Mouse (Mus musculus) stomach, postnatal 0 days (tissue): Measurements from ENCODE around the gene Ctrb1. TPM values are rescaled to one million over a fixed set of nuclear protein-coding genes. Genes with fewer than 3 reads are reported as not detected.

Experiments used
- ATAC-seq: fragments of 200-750 bp; cut with Nextera tagmentation; 2 replicates; pipeline ENCODE4 v1.8.0; 2017; ENCODE audit not compliant: low FRiP score, low TSS enrichment
- DNase-seq: peaks from one replicate; pipeline ENCODE4 v3.0.0-alpha.2; 2016; ENCODE audit warnings: low spot score
- H3K27ac ChIP-seq: fragments of 300-500 bp; sonication (generic); replicated peaks from 2 replicates; pipeline ENCODE4 v1.5.1; 2014; ENCODE audit warnings: mild to moderate bottlenecking, control low read depth
- H3K27me3 ChIP-seq: fragments of 300-500 bp; sonication (generic); 2 replicates; pipeline ENCODE4 v1.6.1; 2014; ENCODE audit warnings: low read length; ENCODE audit not compliant: control insufficient read depth, insufficient read depth
- H3K36me3 ChIP-seq: fragments of 300-500 bp; sonication (generic); 2 replicates; pipeline ENCODE4 v1.6.1; 2014; ENCODE audit warnings: low read length, mixed read lengths; ENCODE audit not compliant: control insufficient read depth, insufficient read depth
- H3K4me1 ChIP-seq: fragments of 300-500 bp; sonication (generic); replicated peaks from 2 replicates; pipeline ENCODE4 v1.6.1; 2014; ENCODE audit warnings: antibody characterized with exemption; ENCODE audit not compliant: control insufficient read depth, insufficient read depth
- H3K4me2 ChIP-seq: fragments of 300-500 bp; sonication (generic); replicated peaks from 2 replicates; pipeline ENCODE4 v1.6.1; 2014; ENCODE audit warnings: low read depth, mild to moderate bottlenecking, control low read depth, moderate library complexity
- H3K4me3 ChIP-seq: fragments of 300-500 bp; sonication (generic); 2 replicates; pipeline ENCODE4 v1.5.1; 2014; ENCODE audit warnings: low read depth, low read length, control low read depth
- H3K9ac ChIP-seq: fragments of 300-500 bp; sonication (generic); 2 replicates; pipeline ENCODE4 v1.6.1; 2014; ENCODE audit warnings: mild to moderate bottlenecking, low read length, control low read depth, mixed read lengths
- H3K9me3 ChIP-seq: fragments of 300-500 bp; sonication (generic); 2 replicates; pipeline ENCODE4 v1.6.1; 2016; ENCODE audit warnings: low read length; ENCODE audit not compliant: control insufficient read depth
- CTCF ChIP-seq: IDR thresholded peaks from 2 replicates; pipeline ENCODE4 v1.5.1; 2016; ENCODE audit warnings: antibody characterized with exemption, low read depth, mild to moderate bottlenecking, moderate library complexity
- EP300 ChIP-seq: optimal IDR thresholded peaks from 2 replicates; pipeline ENCODE3; 2016; ENCODE audit warnings: antibody characterized with exemption
- WGBS: fragments of 180-500 bp; shearing (Covaris S2); extraction: QIAGEN DNeasy Blood & Tissue Kit; methylation state at CpG from one replicate; pipeline ENCODE4 v1.1.7; 2014; 5-methylcytosine and 5-hydroxymethylcytosine counted together
- polyA plus RNA-seq: library from polyadenylated mRNA; unstranded; fragments of >200 nt; fragmentation: Nextera tagmentation; extraction: Ambion mirVana; gene quantifications from 2 replicates; pipeline ENCODE4 v1.2.1, GENCODE M21; 2015

The Ctrb1 gene
- polyA plus RNA-seq, 1 experiment from 2014 or later = 24.1 TPM

DNA sequence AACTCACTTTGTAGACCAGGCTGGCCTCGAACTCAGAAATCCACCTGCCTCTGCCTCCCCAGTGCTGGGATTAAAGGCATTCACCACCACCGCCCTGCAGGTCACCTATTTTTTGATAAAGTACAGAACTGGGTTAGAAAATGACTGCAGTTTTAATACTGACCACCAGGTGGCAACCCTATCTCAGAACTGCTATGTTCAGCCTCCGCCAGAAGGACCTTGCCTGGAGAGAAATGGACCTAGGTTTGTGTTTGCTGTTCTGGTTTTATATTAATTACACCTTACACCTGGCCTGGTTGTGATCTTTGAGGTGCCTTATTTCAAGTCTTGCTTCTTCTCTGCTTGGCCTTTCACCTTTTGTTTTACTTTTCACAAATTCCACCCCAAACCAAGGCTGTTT, 12.7 kb downstream of the Ctrb1 start:
- H3K9ac ChIP-seq = no peak overlapping the region
- no peak overlapping the region for H3K4me3 ChIP-seq
- TF ChIP-seq CTCF (peak; percentile 87), EP300 (no peak)
- 16% methylated on average over 3 of the region's 3 CpGs for WGBS
- no peak overlapping the region for H3K4me2 ChIP-seq
- no peak overlapping the region for H3K27ac ChIP-seq
- H3K27me3 ChIP-seq = no peaks in the 10 kb centered on the region
- DNase-seq (peak; percentile 57), ATAC-seq (peak; percentile 44; the same call in 1 of the 2 replicates)
- H3K36me3 ChIP-seq = no peaks in the 10 kb centered on the region
- H3K9me3 ChIP-seq = no peaks in the 10 kb centered on the region
- H3K4me1 ChIP-seq = no peaks in the 10 kb centered on the region

- Histone ChIP-seq H3K9ac (no peak overlapping the region), H3K27me3 (no peaks in the 10 kb centered on the region), H3K9me3 (no peaks in the 10 kb centered on the region), H3K36me3 (no peaks in the 10 kb centered on the region), H3K4me3 (no peak overlapping the region), H3K4me2 (no peak overlapping the region), H3K4me1 (no peaks in the 10 kb centered on the region), H3K27ac (no peak overlapping the region)
- no peak for DNase-seq
- ATAC-seq = no peak
- 77% methylated on average over 8 of the region's 8 CpGs for WGBS
- TF ChIP-seq CTCF (peak; percentile 62), EP300 (no peak)
Measured at GRCm38 (mm10) chr8:111676237-111676636, 14.6 kb downstream of the Ctrb1 start.

GRCm38 (mm10) chr8:111666751-111667150, 24.1 kb downstream of the Ctrb1 start:
- DNase-seq = no peak
- H3K36me3 ChIP-seq = peaks cover 16% of the 10 kb centered on the region
- H3K4me2 ChIP-seq = no peak overlapping the region
- ATAC-seq = no peak
- H3K4me1 ChIP-seq = no peaks in the 10 kb centered on the region
- no peak overlapping the region for H3K27ac ChIP-seq
- no peaks in the 10 kb centered on the region for H3K27me3 ChIP-seq
- TF ChIP-seq CTCF (no peak), EP300 (no peak)
- no peak overlapping the region for H3K4me3 ChIP-seq
- no peak overlapping the region for H3K9ac ChIP-seq
- 84% methylated on average over 2 of the region's 2 CpGs for WGBS
- no peaks in the 10 kb centered on the region for H3K9me3 ChIP-seq

- Histone ChIP-seq H3K36me3 (peaks cover 3% of the 10 kb centered on the region; the same call in 1 of the 2 replicates), H3K4me1 (no peaks in the 10 kb centered on the region), H3K4me3 (no peak overlapping the region), H3K27me3 (no peaks in the 10 kb centered on the region), H3K4me2 (no peak overlapping the region), H3K9me3 (no peaks in the 10 kb centered on the region), H3K9ac (no peak overlapping the region), H3K27ac (no peak overlapping the region)
- DNase-seq (peak; percentile 88), ATAC-seq (peak; percentile 72; the same call in 1 of the 2 replicates)
- TF ChIP-seq EP300 = no peak
- peak; percentile 92 for TF ChIP-seq CTCF
- 84% methylated on average over 3 of the region's 3 CpGs for WGBS
Measured at GRCm38 (mm10) chr8:111662473-111662872, 28.3 kb downstream of the Ctrb1 start.

GRCm38 (mm10) chr8:111658819-111659423, 31.9 kb downstream of the Ctrb1 start:
- TF ChIP-seq EP300 = no peak
- no peak for TF ChIP-seq CTCF
- no peak overlapping the region; the same call in 1 of the 2 replicates for H3K27ac ChIP-seq
- no peak overlapping the region for H3K9ac ChIP-seq
- H3K27me3 ChIP-seq = no peaks in the 10 kb centered on the region
- ATAC-seq = peak; percentile 57; the same call in 1 of the 2 replicates
- no peaks in the 10 kb centered on the region for H3K4me1 ChIP-seq
- no peak overlapping the region for H3K4me2 ChIP-seq
- H3K36me3 ChIP-seq = no peaks in the 10 kb centered on the region
- H3K4me3 ChIP-seq = no peak overlapping the region
- DNase-seq = peak; percentile 30
- 65% methylated on average over 6 of the region's 6 CpGs for WGBS
- H3K9me3 ChIP-seq = no peaks in the 10 kb centered on the region

DNA sequence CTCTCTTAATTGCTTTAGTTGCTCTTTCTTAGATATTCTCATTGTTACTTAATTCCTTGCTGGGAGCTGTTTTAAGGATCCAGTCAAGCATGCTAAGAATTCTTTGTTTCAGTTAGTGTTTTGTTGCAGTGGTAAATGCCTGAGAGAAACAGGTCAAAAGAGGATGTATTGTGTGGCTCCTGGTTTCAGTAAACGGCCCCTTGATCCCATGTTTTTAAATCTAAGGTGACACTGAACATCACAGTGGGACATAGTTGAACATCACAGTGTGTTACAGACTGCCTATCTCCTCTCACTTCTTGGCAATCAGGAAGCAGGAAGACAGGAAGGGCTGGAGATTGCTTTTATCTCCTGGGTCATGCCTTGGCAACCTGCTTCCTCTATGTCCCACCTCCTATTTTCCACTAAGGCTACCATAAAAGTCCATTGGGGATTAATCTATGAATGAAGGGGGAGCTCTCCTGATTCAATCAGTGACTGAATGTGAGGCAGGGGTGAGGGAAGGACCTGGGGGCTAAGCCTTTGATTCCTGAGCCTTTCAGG, 33.4 kb downstream of the Ctrb1 start:
- Histone ChIP-seq H3K4me2 (no peak overlapping the region), H3K27me3 (no peaks in the 10 kb centered on the region), H3K36me3 (no peaks in the 10 kb centered on the region), H3K4me1 (no peaks in the 10 kb centered on the region), H3K9ac (no peak overlapping the region), H3K9me3 (no peaks in the 10 kb centered on the region), H3K27ac (no peak overlapping the region), H3K4me3 (no peak overlapping the region)
- WGBS = 55% methylated on average over 1 of the region's 1 CpGs
- TF ChIP-seq EP300 (no peak), CTCF (no peak)
- DNase-seq (no peak), ATAC-seq (no peak)
